Comparison of ENCODE assay signal across 27 mouse cellular contexts in the genomic region with DNA sequence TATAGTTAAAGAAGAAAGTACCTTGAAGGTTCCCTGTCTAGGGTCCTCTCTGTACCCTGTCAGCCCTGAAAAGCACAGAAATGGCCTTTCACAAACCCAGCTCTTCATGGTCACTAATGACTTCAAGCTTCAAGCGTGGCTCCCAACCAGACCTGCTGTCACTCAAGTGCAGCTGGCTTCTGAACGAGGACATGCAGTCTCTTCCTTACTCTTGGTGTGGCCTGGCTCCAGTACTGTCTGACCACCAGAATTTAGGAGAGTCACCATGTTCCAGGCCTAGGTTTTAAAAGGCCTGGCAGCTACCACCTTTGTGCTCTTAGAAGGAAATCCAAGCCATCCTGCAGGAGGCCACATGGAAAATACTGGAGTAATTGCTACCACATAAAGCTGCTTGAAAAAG. TPM values are rescaled to one million over a fixed set of nuclear protein-coding genes. Genes with fewer than 3 reads are reported as not detected.
DNase-seq lines count a peak whose midpoint lies in the region; ATAC-seq lines count a peak whose summit lies in the region.
"Had no signal": no experiment of that assay in that cellular context is flagged by ENCODE, and none has a peak within 500 bp of the region (broad histone marks: within the 10 kb centered on the region; RNA-seq: fewer than 3 reads in every experiment).

No protein-coding gene starts in this region.

- intact Hi-C loops in gastrocnemius, postnatal 14 days (cut with DNase I; ENCODE audit: low total_unique reads): no loop called here

- no peaks in the 10 kb centered on the region for H3K36me3 ChIP-seq in limb, embryonic 11.5 days (ENCODE audit: control insufficient read depth, insufficient read depth, low read length)
- H3K36me3 ChIP-seq in limb, embryonic 10.5 days: no peaks in the 10 kb centered on the region
- H3K36me3 ChIP-seq: embryonic facial prominence, embryonic 10.5 days; forebrain, embryonic 12.5 days; forebrain, embryonic 15.5 days; hindbrain, embryonic 10.5 days had no signal

- H3K4me3 ChIP-seq in limb, embryonic 11.5 days (ENCODE audit: low read depth, low read length): no peak overlapping the region
- no peak overlapping the region for H3K4me3 ChIP-seq in limb, embryonic 10.5 days
- H3K4me3 ChIP-seq: embryonic facial prominence, embryonic 10.5 days; embryonic facial prominence, embryonic 13.5 days; erythroblast, embryonic 14.5 days; forebrain, embryonic 12.5 days; forebrain, embryonic 15.5 days; heart, embryonic 12.5 days; heart, embryonic 15.5 days; hindbrain, embryonic 10.5 days; hindbrain, embryonic 13.5 days; intestine, embryonic 15.5 days had no signal

- ATAC-seq in limb, embryonic 11.5 days (ENCODE audit: insufficient number of reproducible peaks, low FRiP score, low TSS enrichment, low read depth): no peak
- ATAC-seq: activated CD4-positive, CD25-positive, alpha-beta regulatory T cell, adult 4 months; forebrain, embryonic 15.5 days; hindbrain, embryonic 16.5 days; intestine, embryonic 15.5 days had no signal

- H3K27ac ChIP-seq in limb, embryonic 11.5 days (replicated peaks; ENCODE audit: low read depth, low read length): no peak overlapping the region
- H3K27ac ChIP-seq in limb, embryonic 10.5 days: no peak overlapping the region
- H3K27ac ChIP-seq: embryonic facial prominence, embryonic 10.5 days; embryonic facial prominence, embryonic 13.5 days; forebrain, embryonic 12.5 days; forebrain, embryonic 15.5 days; heart, embryonic 15.5 days; hindbrain, embryonic 10.5 days; hindbrain, embryonic 13.5 days; intestine, embryonic 15.5 days had no signal

- no peaks in the 10 kb centered on the region for H3K27me3 ChIP-seq in limb, embryonic 11.5 days (ENCODE audit: control insufficient read depth, insufficient read depth, low read length)
- H3K27me3 ChIP-seq in limb, embryonic 10.5 days (ENCODE audit: low read depth, poor library complexity, severe bottlenecking): no peaks in the 10 kb centered on the region
- H3K27me3 ChIP-seq: embryonic facial prominence, embryonic 13.5 days; forebrain, embryonic 15.5 days; heart, embryonic 12.5 days; heart, embryonic 15.5 days; hindbrain, embryonic 13.5 days; intestine, embryonic 15.5 days had no signal

- no peak overlapping the region for H3K9ac ChIP-seq in limb, embryonic 11.5 days (ENCODE audit: low read length)
- H3K9ac ChIP-seq: embryonic facial prominence, embryonic 13.5 days; forebrain, embryonic 12.5 days; forebrain, embryonic 15.5 days; heart, embryonic 12.5 days; heart, embryonic 15.5 days; hindbrain, embryonic 13.5 days; intestine, embryonic 15.5 days had no signal

- H3K4me2 ChIP-seq in limb, embryonic 11.5 days (ENCODE audit: low read depth, severe bottlenecking): no peak overlapping the region
- H3K4me2 ChIP-seq: embryonic facial prominence, embryonic 13.5 days; forebrain, embryonic 12.5 days; forebrain, embryonic 15.5 days; heart, embryonic 12.5 days; heart, embryonic 15.5 days; hindbrain, embryonic 13.5 days; intestine, embryonic 15.5 days had no signal

- 76% methylated on average over 2 of the region's 2 CpGs for WGBS in limb, embryonic 11.5 days
- WGBS in limb, embryonic 10.5 days: 70% methylated on average over 2 of the region's 2 CpGs

- H3K4me1 ChIP-seq in limb, embryonic 11.5 days (ENCODE audit: control insufficient read depth, insufficient read depth, low read length): 0 out of 2 replicates have a peak, but pooled peaks cover under 1% of the 10 kb centered on the region
- H3K4me1 ChIP-seq in limb, embryonic 10.5 days: peaks cover 2% of the 10 kb centered on the region
- H3K4me1 ChIP-seq: forebrain, embryonic 12.5 days had no signal

- DNase-seq in gastrocnemius, adult 18-20 months (ENCODE audit: low spot score): peak; percentile 69
- no peak for DNase-seq in gastrocnemius, postnatal 14 days
- DNase-seq in limb, embryonic 11.5 days (ENCODE audit: low spot score): peak; percentile 5
- DNase-seq in limb, embryonic 10.5 days (ENCODE audit: low spot score): no peak
- DNase-seq in skeletal muscle tissue, adult 2 months (ENCODE audit: low read depth, low spot score): peak; percentile 81
- DNase-seq in urinary bladder, postnatal 25 days (ENCODE audit: low spot score): no peak
- DNase-seq: adrenal gland, adult 8-10 months; adrenal gland, postnatal 25 days; cerebellum, adult 11-12 months; cerebellum, adult 8-10 months; cerebellum, postnatal 10 days; cerebellum, postnatal 36 days; embryo, embryonic 11 days had no signal

- no peaks in the 10 kb centered on the region for H3K9me3 ChIP-seq in limb, embryonic 11.5 days (ENCODE audit: control insufficient read depth, low read length)
- no peaks in the 10 kb centered on the region for H3K9me3 ChIP-seq in limb, embryonic 10.5 days (replicated peaks)
- H3K9me3 ChIP-seq: embryonic facial prominence, embryonic 10.5 days; embryonic facial prominence, embryonic 13.5 days; forebrain, embryonic 12.5 days; forebrain, embryonic 15.5 days; heart, embryonic 12.5 days; heart, embryonic 15.5 days; hindbrain, embryonic 10.5 days; hindbrain, embryonic 13.5 days; intestine, embryonic 15.5 days had no signal

RNA-seq across cellular contexts. Expression of a gene that starts 24.8 kb away (rescaled TPM):
- total RNA-seq in gastrocnemius, adult 18-20 months (2021): under 1 TPM in 1 of 2 experiments, not detected in 1; 0.52 TPM
- total RNA-seq in gastrocnemius, postnatal 14 days (2021): under 1 TPM; 0.21 to 0.22 TPM
- 0.28 and 0.84 TPM in 2 replicates for polyA plus RNA-seq in limb, embryonic 11.5 days (2014; fragmentation: Nextera tagmentation; extraction: Ambion mirVana)
- polyA plus RNA-seq in limb, embryonic 10.5 days (2016; fragmentation: Nextera tagmentation; extraction: Ambion mirVana): 0.61 and 0.80 TPM in 2 replicates
- total RNA-seq: adrenal gland, postnatal 25 days; heart, adult 18-20 months; heart, postnatal 36 days had no signal
- polyA plus RNA-seq: activated CD4-positive, CD25-positive, alpha-beta regulatory T cell, adult 4 months; embryonic facial prominence, embryonic 13.5 days; erythroblast, embryonic 14.5 days; heart, embryonic 12.5 days; heart, embryonic 15.5 days; hindbrain, embryonic 10.5 days; intestine, embryonic 15.5 days had no signal

RNA-seq across cellular contexts. Expression of a gene that starts 34.2 kb away (rescaled TPM):
- total RNA-seq in gastrocnemius, adult 18-20 months (2021): 10 to 100 TPM; 13.2 to 17.2 TPM
- 10 to 100 TPM; 16.2 to 16.8 TPM for total RNA-seq in gastrocnemius, postnatal 14 days (2021)
- 18.7 and 19.8 TPM in 2 replicates for polyA plus RNA-seq in limb, embryonic 11.5 days (2014; fragmentation: Nextera tagmentation; extraction: Ambion mirVana)
- 20.0 and 23.0 TPM in 2 replicates for polyA plus RNA-seq in limb, embryonic 10.5 days (2016; fragmentation: Nextera tagmentation; extraction: Ambion mirVana)

Comparison
In these comparisons a context has a peak if more than half of its experiments do, and no peak if none do; other contexts are left out.
1. DNase-seq: peak in gastrocnemius, adult 18-20 months (single experiment), limb, embryonic 11.5 days (single experiment) and skeletal muscle tissue, adult 2 months (single experiment); none in gastrocnemius, postnatal 14 days (single experiment), limb, embryonic 10.5 days (single experiment) and urinary bladder, postnatal 25 days (single experiment).